Mouse (Mus musculus) R1 (cell line): ENCODE data around the gene Gna14.

ENCODE experiments used
- DNase-seq: peaks from one replicate; pipeline ENCODE4 v3.0.0-alpha.2; 2018; ENCODE audit warnings: low read depth, low spot score

The Gna14 gene

GRCm38 (mm10) chr19:16593256-16593974 lies 157.9 kb downstream of the Gna14 start:
- no peak for DNase-seq

GRCm38 (mm10) chr19:16593975-16594317 lies 158.4 kb downstream of the Gna14 start:
- DNase-seq, result no peak

GRCm38 (mm10) chr19:16597216-16597615 lies 161.7 kb downstream of the Gna14 start:
- DNase-seq, result no peak

GRCm38 (mm10) chr19:16598653-16599297 lies 163.2 kb downstream of the Gna14 start:
- peak; percentile 28 for DNase-seq

- DNase-seq, result peak; percentile 79
Observed at GRCm38 (mm10) chr19:16599298-16599970, 163.9 kb downstream of the Gna14 start.

GRCm38 (mm10) chr19:16602026-16602425 lies 166.5 kb downstream of the Gna14 start:
- peak; percentile 66 for DNase-seq

- no peak for DNase-seq
Observed at GRCm38 (mm10) chr19:16607634-16608033, 172.1 kb downstream of the Gna14 start.

- DNase-seq, result no peak
Observed at GRCm38 (mm10) chr19:16623154-16623553, 187.6 kb downstream of the Gna14 start.

GRCm38 (mm10) chr19:16624994-16625393 lies 189.4 kb downstream of the Gna14 start:
- no peak for DNase-seq

- peak; percentile 93 for DNase-seq
Observed at GRCm38 (mm10) chr19:16625610-16626395, 190.2 kb downstream of the Gna14 start.
